9 mouse cellular contexts compared by ENCODE assay signal in genomic region chr4:152126026-152126920, GRCm38 (mm10). TPM values are rescaled to one million over a fixed set of nuclear protein-coding genes. Genes with fewer than 3 reads are reported as not detected.
DNase-seq lines count a peak whose midpoint lies in the region; ATAC-seq lines count a peak whose summit lies in the region.
"Had no signal": no experiment of that assay in that cellular context is flagged by ENCODE, and none has a peak within 500 bp of the region (broad histone marks: within the 10 kb centered on the region; RNA-seq: fewer than 3 reads in every experiment).

No protein-coding gene starts in this region.

- H3K4me1 ChIP-seq in kidney, embryonic 14.5 days (ENCODE audit: control insufficient read depth, insufficient read depth, low read length) = peaks cover 42% of the 10 kb centered on the region
- H3K4me1 ChIP-seq in hindbrain, embryonic 11.5 days (replicated peaks; ENCODE audit: control insufficient read depth, insufficient read depth, low read length) = peaks cover 19% of the 10 kb centered on the region
- H3K4me1 ChIP-seq in midbrain, embryonic 13.5 days (replicated peaks) = peaks cover 31% of the 10 kb centered on the region

- 10% methylated on average over 64 of the region's 65 CpGs for WGBS in kidney, embryonic 14.5 days
- WGBS in hindbrain, embryonic 11.5 days = 4% methylated on average over 63 of the region's 65 CpGs
- 3% methylated on average over 64 of the region's 65 CpGs for WGBS in midbrain, embryonic 13.5 days

- no peak overlapping the region for H3K27ac ChIP-seq in kidney, embryonic 14.5 days (ENCODE audit: low read depth, low read length)
- H3K27ac ChIP-seq in hindbrain, embryonic 11.5 days (ENCODE audit: low read depth, low read length) = no peak overlapping the region
- no peak overlapping the region for H3K27ac ChIP-seq in midbrain, embryonic 13.5 days

- no peak for DNase-seq in kidney, adult 18-20 months
- peak; percentile 57 for DNase-seq in embryo, embryonic 10.5 days (ENCODE audit: low spot score)
- DNase-seq in hindbrain, embryonic 11.5 days (ENCODE audit: low spot score) = peak; percentile 55
- no peak for DNase-seq in cerebellum, postnatal 4 days (ENCODE audit: low spot score in 2 of 2)
- no peak for DNase-seq in ovary, postnatal 36 days (ENCODE audit: low spot score)
- DNase-seq in left cerebral cortex, adult 9 months (ENCODE audit: low spot score in 2 of 2) = no peak

- no peaks in the 10 kb centered on the region for H3K36me3 ChIP-seq in kidney, embryonic 14.5 days (ENCODE audit: control insufficient read depth, insufficient read depth, low read length)
- no peaks in the 10 kb centered on the region for H3K36me3 ChIP-seq in hindbrain, embryonic 11.5 days (ENCODE audit: control insufficient read depth, insufficient read depth, low read length)
- no peaks in the 10 kb centered on the region for H3K36me3 ChIP-seq in midbrain, embryonic 13.5 days

- no peaks in the 10 kb centered on the region for H3K9me3 ChIP-seq in kidney, embryonic 14.5 days (ENCODE audit: control insufficient read depth, low read length)
- no peaks in the 10 kb centered on the region for H3K9me3 ChIP-seq in hindbrain, embryonic 11.5 days (ENCODE audit: control insufficient read depth, low read length)
- H3K9me3 ChIP-seq in midbrain, embryonic 13.5 days = no peaks in the 10 kb centered on the region

- peak overlapping the region; percentile 28; the same call in 1 of the 2 replicates for H3K9ac ChIP-seq in kidney, embryonic 14.5 days (ENCODE audit: low read depth, low read length)
- H3K9ac ChIP-seq in hindbrain, embryonic 11.5 days (ENCODE audit: low read depth, low read length) = no peak overlapping the region
- peak overlapping the region; percentile 36 for H3K9ac ChIP-seq in midbrain, embryonic 13.5 days (replicated peaks)

- peak overlapping the region; percentile 32 for H3K4me2 ChIP-seq in kidney, embryonic 14.5 days (replicated peaks; ENCODE audit: low read depth, low read length)
- peak overlapping the region; percentile 5; the same call in 1 of the 2 replicates for H3K4me2 ChIP-seq in hindbrain, embryonic 11.5 days (replicated peaks; ENCODE audit: low read depth, low read length)
- peak overlapping the region; percentile 48 for H3K4me2 ChIP-seq in midbrain, embryonic 13.5 days (replicated peaks)

- H3K4me3 ChIP-seq in kidney, embryonic 14.5 days (ENCODE audit: low read length) = peak overlapping the region; percentile 22
- peak overlapping the region; percentile 6; the same call in 1 of the 2 replicates for H3K4me3 ChIP-seq in hindbrain, embryonic 11.5 days (ENCODE audit: low read depth, low read length)
- peak overlapping the region; percentile 27 for H3K4me3 ChIP-seq in midbrain, embryonic 13.5 days (replicated peaks)
- H3K4me3 ChIP-seq: erythroblast, embryonic 14.5 days had no signal

- H3K27me3 ChIP-seq in kidney, embryonic 14.5 days (ENCODE audit: control insufficient read depth, insufficient read depth, low read length) = peaks cover 92% of the 10 kb centered on the region
- peaks cover 99% of the 10 kb centered on the region for H3K27me3 ChIP-seq in hindbrain, embryonic 11.5 days (ENCODE audit: control insufficient read depth, insufficient read depth, low read length)
- peaks cover 100% of the 10 kb centered on the region for H3K27me3 ChIP-seq in midbrain, embryonic 13.5 days

- ATAC-seq in kidney, embryonic 14.5 days (ENCODE audit: low FRiP score, low TSS enrichment) = no peak
- no peak for ATAC-seq in hindbrain, embryonic 11.5 days (ENCODE audit: low FRiP score)
- no peak for ATAC-seq in midbrain, embryonic 13.5 days

RNA-seq across cellular contexts. Expression of gene Tnfrsf25, which starts 10.5 kb away (rescaled TPM):
- 0.57 and 1.9 TPM in 2 replicates for polyA plus RNA-seq in kidney, embryonic 14.5 days (2014; fragmentation: Nextera tagmentation; extraction: Ambion mirVana)
- polyA plus RNA-seq in hindbrain, embryonic 11.5 days (2014; fragmentation: Nextera tagmentation; extraction: Ambion mirVana) = 0.18 and 0.28 TPM in 2 replicates
- 0.87 and 0.97 TPM in 2 replicates for polyA plus RNA-seq in midbrain, embryonic 13.5 days (2015; fragmentation: Nextera tagmentation; extraction: Ambion mirVana)

RNA-seq across cellular contexts. Expression of gene Espn, which starts 25.9 kb away (rescaled TPM):
- polyA plus RNA-seq in kidney, embryonic 14.5 days (2014; fragmentation: Nextera tagmentation; extraction: Ambion mirVana) = 36.1 and 36.3 TPM in 2 replicates
- 1.4 and 2.0 TPM in 2 replicates for polyA plus RNA-seq in hindbrain, embryonic 11.5 days (2014; fragmentation: Nextera tagmentation; extraction: Ambion mirVana)
- 0.07 TPM in 1 of 2 replicates, not detected in the other for polyA plus RNA-seq in midbrain, embryonic 13.5 days (2015; fragmentation: Nextera tagmentation; extraction: Ambion mirVana)

RNA-seq across cellular contexts. Expression of gene Hes2, which starts 32.4 kb away (rescaled TPM):
- not detected in 2 replicates for polyA plus RNA-seq in kidney, embryonic 14.5 days (2014; fragmentation: Nextera tagmentation; extraction: Ambion mirVana)
- polyA plus RNA-seq in hindbrain, embryonic 11.5 days (2014; fragmentation: Nextera tagmentation; extraction: Ambion mirVana) = 2.7 and 4.3 TPM in 2 replicates
- polyA plus RNA-seq in midbrain, embryonic 13.5 days (2015; fragmentation: Nextera tagmentation; extraction: Ambion mirVana) = 0.26 and 0.28 TPM in 2 replicates
- polyA plus RNA-seq: erythroblast, embryonic 14.5 days had no signal

RNA-seq across cellular contexts. Expression of gene Acot7, which starts 51.7 kb away (rescaled TPM):
- 46.6 and 64.4 TPM in 2 replicates for polyA plus RNA-seq in kidney, embryonic 14.5 days (2014; fragmentation: Nextera tagmentation; extraction: Ambion mirVana)
- 116 and 125 TPM in 2 replicates for polyA plus RNA-seq in hindbrain, embryonic 11.5 days (2014; fragmentation: Nextera tagmentation; extraction: Ambion mirVana)
- polyA plus RNA-seq in midbrain, embryonic 13.5 days (2015; fragmentation: Nextera tagmentation; extraction: Ambion mirVana) = 206 and 218 TPM in 2 replicates

RNA-seq across cellular contexts. Expression of gene Plekhg5, which starts 54.0 kb away (rescaled TPM):
- 10.4 and 16.1 TPM in 2 replicates for polyA plus RNA-seq in kidney, embryonic 14.5 days (2014; fragmentation: Nextera tagmentation; extraction: Ambion mirVana)
- 4.0 and 4.6 TPM in 2 replicates for polyA plus RNA-seq in hindbrain, embryonic 11.5 days (2014; fragmentation: Nextera tagmentation; extraction: Ambion mirVana)
- 8.4 and 8.5 TPM in 2 replicates for polyA plus RNA-seq in midbrain, embryonic 13.5 days (2015; fragmentation: Nextera tagmentation; extraction: Ambion mirVana)

Comparison
In these comparisons a context has a peak if more than half of its experiments do, and no peak if none do; other contexts are left out.
1. DNase-seq: peak in embryo, embryonic 10.5 days (single experiment) and hindbrain, embryonic 11.5 days (single experiment); none in kidney, adult 18-20 months (single experiment), cerebellum, postnatal 4 days (0 of 2), ovary, postnatal 36 days (single experiment) and left cerebral cortex, adult 9 months (0 of 2).
2. RNA of gene Espn, which starts 25.9 kb away (polyA plus RNA-seq): 36.1 to 36.3 TPM in kidney, embryonic 14.5 days; 1.4 to 2.0 TPM in hindbrain, embryonic 11.5 days and 0.07 TPM in midbrain, embryonic 13.5 days; every median in the first group is over 10 times any median in the second.
3. Peak in every context shown above with its lines, with median percentiles within 50 percentile points of each other: H3K4me2 ChIP-seq and H3K4me3 ChIP-seq.